13 mouse cellular contexts compared by ENCODE assay signal in the genomic region with DNA sequence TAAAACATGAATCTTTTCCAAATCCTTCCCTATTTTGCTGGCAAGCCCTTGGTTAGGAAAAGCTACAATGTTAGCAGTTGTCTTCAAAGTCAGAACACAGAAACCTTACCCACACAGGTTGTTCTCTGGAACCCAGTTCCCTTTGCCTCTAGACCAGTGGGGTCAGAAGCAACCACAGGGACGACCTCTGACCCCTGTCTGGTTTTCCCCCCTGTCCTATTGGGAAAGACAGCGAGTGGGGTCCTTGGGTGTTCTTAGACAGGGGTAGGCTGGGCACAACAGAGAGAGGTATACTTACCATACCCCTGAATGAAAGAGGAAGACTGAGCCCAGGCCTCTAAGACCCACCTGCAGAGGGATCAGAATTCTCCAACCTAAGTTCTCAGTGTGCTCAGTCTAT. TPM values are rescaled to one million over a fixed set of nuclear protein-coding genes. Genes with fewer than 3 reads are reported as not detected.
A peak's percentile ranks its signal among the peaks of the same experiment; 100 is the strongest.
DNase-seq lines count a peak whose midpoint lies in the region; ATAC-seq and TF ChIP-seq lines count a peak whose summit lies in the region.
"Had no signal": no experiment of that assay in that cellular context is flagged by ENCODE, and none has a peak within 500 bp of the region (broad histone marks: within the 10 kb centered on the region; RNA-seq: fewer than 3 reads in every experiment).

No protein-coding gene starts in this region.

- no peak for ATAC-seq in neural tube, embryonic 12.5 days (ENCODE audit: low FRiP score, low read depth)
- 0 out of 2 replicates have a peak, but pooled peaks have one; percentile 2 for ATAC-seq in hindbrain, postnatal 0 days

- no peaks in the 10 kb centered on the region for H3K36me3 ChIP-seq in neural tube, embryonic 12.5 days
- H3K36me3 ChIP-seq in hindbrain, postnatal 0 days (ENCODE audit: insufficient read depth, low read length), result no peaks in the 10 kb centered on the region
- H3K36me3 ChIP-seq: G1E had no signal

- TF ChIP-seq CTCF in hindbrain, postnatal 0 days (IDR thresholded peaks at IDR 0.05; ENCODE audit: low read depth), result no peak

- 67% methylated on average over 2 of the region's 2 CpGs for WGBS in neural tube, embryonic 12.5 days
- 65% methylated on average over 2 of the region's 2 CpGs for WGBS in hindbrain, postnatal 0 days

- H3K4me1 ChIP-seq in neural tube, embryonic 12.5 days, result peaks cover 20% of the 10 kb centered on the region
- H3K4me1 ChIP-seq in hindbrain, postnatal 0 days (ENCODE audit: insufficient read depth, low read length), result peaks cover 16% of the 10 kb centered on the region

- no peaks in the 10 kb centered on the region for H3K9me3 ChIP-seq in neural tube, embryonic 12.5 days
- no peaks in the 10 kb centered on the region for H3K9me3 ChIP-seq in hindbrain, postnatal 0 days (ENCODE audit: low read length)

- H3K27ac ChIP-seq in neural tube, embryonic 12.5 days, result no peak overlapping the region
- H3K27ac ChIP-seq in hindbrain, postnatal 0 days, result peak overlapping the region; percentile 97

- H3K4me2 ChIP-seq in neural tube, embryonic 12.5 days (replicated peaks), result peak overlapping the region; percentile 84
- peak overlapping the region; percentile 86 for H3K4me2 ChIP-seq in hindbrain, postnatal 0 days (ENCODE audit: low read depth, low read length)

- H3K9ac ChIP-seq in neural tube, embryonic 12.5 days, result no peak overlapping the region
- 0 out of 2 replicates have a peak overlapping the region, but pooled peaks have one; percentile 95 for H3K9ac ChIP-seq in hindbrain, postnatal 0 days (replicated peaks; ENCODE audit: low read length)

- peak; percentile 64 for DNase-seq in cerebellum, adult 9-10 months
- no peak for DNase-seq in cerebellum, adult 11 months
- no peak for DNase-seq in neural tube, embryonic 10.5 days (ENCODE audit: extremely low spot score, low spot score)
- DNase-seq in hindbrain, postnatal 0 days (ENCODE audit: low spot score), result no peak
- DNase-seq in adrenal gland, postnatal 25 days, result no peak
- no peak for DNase-seq in urinary bladder, postnatal 25 days (ENCODE audit: low spot score)
- no peak for DNase-seq in ovary, postnatal 10 days (ENCODE audit: low spot score)
- DNase-seq: kidney, adult 9 months; lung, adult 2 months had no signal

- 0 out of 2 replicates have a peak, but pooled peaks cover 3% of the 10 kb centered on the region for H3K27me3 ChIP-seq in neural tube, embryonic 12.5 days (replicated peaks)
- H3K27me3 ChIP-seq in hindbrain, postnatal 0 days (ENCODE audit: insufficient read depth, low read length), result no peaks in the 10 kb centered on the region

- H3K4me3 ChIP-seq in neural tube, embryonic 12.5 days, result no peak overlapping the region
- no peak overlapping the region for H3K4me3 ChIP-seq in hindbrain, postnatal 0 days (ENCODE audit: low read length)

RNA-seq across cellular contexts. Expression of a gene that starts 4.0 kb away (rescaled TPM):
- 31.1 and 34.7 TPM in 2 replicates for polyA plus RNA-seq in neural tube, embryonic 12.5 days (2016; fragmentation: Nextera tagmentation; extraction: Ambion mirVana)
- 27.4 and 27.6 TPM in 2 replicates for total RNA-seq in hindbrain, postnatal 0 days (2014; rRNA removed)
- 20.5 and 21.6 TPM in 2 replicates for polyA plus RNA-seq in hindbrain, postnatal 0 days (2015; fragmentation: Nextera tagmentation; extraction: Ambion mirVana)
- total RNA-seq in adrenal gland, postnatal 25 days (2021), result 3.1 and 3.7 TPM in 2 replicates
- total RNA-seq: heart, postnatal 25 days had no signal
- polyA plus RNA-seq: G1E; small intestine, adult 2 months had no signal
